Mouse (Mus musculus) G1E (cell line): ENCODE data around the gene Cdk6. TPM values are rescaled to one million over a fixed set of nuclear protein-coding genes. Genes with fewer than 3 reads are reported as not detected.
"Not testable (repeated sequence)": the region's sequence is repeated elsewhere in the genome, so short reads cannot be mapped to it uniquely, and the experiment has no call there.

Experiments
- ATAC-seq: 2 replicates; pipeline ENCODE4 v1.8.0; 2016; ENCODE audit warnings: mild to moderate bottlenecking; ENCODE audit not compliant: insufficient number of reproducible peaks, poor library complexity, low FRiP score, severe bottlenecking; ENCODE audit errors: extremely low read depth
- DNase-seq: peaks from one replicate; pipeline ENCODE4 v3.0.0; 2012; ENCODE audit warnings: low spot score
- H3K27me3 ChIP-seq: 2 replicates; pipeline ENCODE4 v1.6.1; 2012; ENCODE audit warnings: mild to moderate bottlenecking, low read length, inconsistent platforms; ENCODE audit not compliant: insufficient read depth
- H3K36me3 ChIP-seq: replicated peaks from 2 replicates; pipeline ENCODE3; 2012; ENCODE audit warnings: mild to moderate bottlenecking, inconsistent platforms
- H3K4me1 ChIP-seq: 2 replicates; pipeline ENCODE4 v1.6.1; 2012; ENCODE audit warnings: low read depth, low read length, inconsistent platforms, mixed read lengths; ENCODE audit not compliant: insufficient read depth
- H3K4me3 ChIP-seq: 2 replicates; pipeline ENCODE4 v1.5.1; 2012; ENCODE audit warnings: low read depth, mild to moderate bottlenecking, inconsistent platforms, low read length, moderate library complexity, mixed read lengths
- H3K9me3 ChIP-seq: replicated peaks from 2 replicates; pipeline ENCODE4 v1.6.1; 2012; ENCODE audit warnings: inconsistent platforms
- CTCF ChIP-seq: IDR thresholded peaks from 2 replicates; pipeline ENCODE4 v1.5.1; 2012; ENCODE audit warnings: low read depth, low read length, inconsistent platforms, mixed read lengths
- GATA1 ChIP-seq: IDR thresholded peaks from 2 replicates; pipeline ENCODE4 v1.6.1; 2012; ENCODE audit warnings: borderline replicate concordance, low read length, inconsistent platforms, mixed read lengths
- GATA2 ChIP-seq: IDR thresholded peaks from 2 replicates; pipeline ENCODE4 v1.6.1; 2012; ENCODE audit warnings: low read depth, low read length, inconsistent platforms, borderline replicate concordance
- POLR2AphosphoS5 ChIP-seq: IDR thresholded peaks from 2 replicates; pipeline ENCODE4 v1.6.1; 2012; ENCODE audit warnings: low read depth, low read length, inconsistent platforms; ENCODE audit not compliant: insufficient replicate concordance
- TAL1 ChIP-seq: conservative IDR thresholded peaks from 2 replicates; pipeline ENCODE4 v1.6.1; 2012; ENCODE audit warnings: low read depth, low read length, inconsistent platforms, mixed read lengths
- polyA plus RNA-seq: library from polyadenylated mRNA; stranded (reverse); fragments of >175 nt; gene quantifications from 2 replicates; pipeline ENCODE4 v1.2.3, GENCODE M21; 2012
- total RNA-seq, 2 experiments: library from RNA; stranded (forward) in 1 of 2; stranded (reverse) in 1 of 2; fragments of 200-1000 nt in 1 of 2; fragments of >200 nt in 1 of 2; fragmentation: Nextera tagmentation in 1 of 2; gene quantifications; 2 replicates each; pipeline ENCODE4 v1.2.3; 2014 to 2017

Cdk6 gene
- total and polyA plus RNA-seq, 3 experiments, result 75.2 to 142 (median 114) TPM

- H3K9me3 ChIP-seq, result no peaks in the 10 kb centered on the region
- ATAC-seq (no peak), DNase-seq (no peak)
- TF ChIP-seq GATA2, result no peak
- no peak for TF ChIP-seq POLR2AphosphoS5
- TF ChIP-seq TAL1, result no peak
- TF ChIP-seq CTCF, result no peak
- no peak for TF ChIP-seq GATA1
- H3K4me3 ChIP-seq, result no peak overlapping the region
- peaks cover 8% of the 10 kb centered on the region; the same call in 1 of the 2 replicates for H3K4me1 ChIP-seq
- peaks cover 32% of the 10 kb centered on the region for H3K36me3 ChIP-seq
- H3K27me3 ChIP-seq, result no peaks in the 10 kb centered on the region
Measured at GRCm38 (mm10) chr5:3405503-3405902, 64.2 kb downstream of the Cdk6 start.

DNA sequence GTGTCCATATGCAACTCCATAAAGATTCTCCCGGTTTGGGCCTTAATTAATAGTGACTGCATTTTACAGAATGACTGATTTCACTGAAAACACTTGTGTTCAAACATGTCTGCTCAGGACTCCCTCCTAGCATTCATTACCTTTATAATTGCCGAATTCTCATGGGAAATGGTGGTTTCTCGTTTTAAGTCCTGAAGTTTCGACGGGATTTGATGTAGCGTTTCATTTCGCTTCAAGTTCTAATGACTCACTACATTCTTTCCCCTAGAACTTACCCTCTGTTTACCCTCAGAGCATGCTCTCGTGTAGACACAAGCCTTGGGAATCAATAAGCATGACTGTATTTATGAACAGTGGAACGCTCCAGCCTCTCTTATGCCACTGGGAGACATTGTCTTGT, 66.6 kb downstream of the Cdk6 start:
- Histone ChIP-seq H3K4me1 (peaks cover 12% of the 10 kb centered on the region), H3K36me3 (peaks cover 38% of the 10 kb centered on the region), H3K4me3 (no peak overlapping the region), H3K27me3 (no peaks in the 10 kb centered on the region), H3K9me3 (no peaks in the 10 kb centered on the region)
- TF ChIP-seq CTCF (no peak), GATA1 (no peak), POLR2AphosphoS5 (no peak), GATA2 (no peak), TAL1 (no peak)
- ATAC-seq, result no peak
- no peak for DNase-seq

GRCm38 (mm10) chr5:3418183-3418582, 76.9 kb downstream of the Cdk6 start:
- not testable (repeated sequence) for H3K4me3 ChIP-seq, H3K27me3 ChIP-seq, ATAC-seq, DNase-seq, H3K9me3 ChIP-seq
- Histone ChIP-seq H3K36me3 (peaks cover 23% of the 10 kb centered on the region), H3K4me1 (peaks cover 18% of the 10 kb centered on the region)

- Histone ChIP-seq H3K4me3 (no peak overlapping the region), H3K9me3 (no peaks in the 10 kb centered on the region), H3K27me3 (no peaks in the 10 kb centered on the region), H3K4me1 (peaks cover 12% of the 10 kb centered on the region), H3K36me3 (peaks cover 18% of the 10 kb centered on the region)
- ATAC-seq (no peak), DNase-seq (no peak)
- TF ChIP-seq GATA2 (no peak), TAL1 (no peak), POLR2AphosphoS5 (no peak), GATA1 (no peak), CTCF (no peak)
Measured at GRCm38 (mm10) chr5:3420094-3420831, 79.0 kb downstream of the Cdk6 start.

DNA sequence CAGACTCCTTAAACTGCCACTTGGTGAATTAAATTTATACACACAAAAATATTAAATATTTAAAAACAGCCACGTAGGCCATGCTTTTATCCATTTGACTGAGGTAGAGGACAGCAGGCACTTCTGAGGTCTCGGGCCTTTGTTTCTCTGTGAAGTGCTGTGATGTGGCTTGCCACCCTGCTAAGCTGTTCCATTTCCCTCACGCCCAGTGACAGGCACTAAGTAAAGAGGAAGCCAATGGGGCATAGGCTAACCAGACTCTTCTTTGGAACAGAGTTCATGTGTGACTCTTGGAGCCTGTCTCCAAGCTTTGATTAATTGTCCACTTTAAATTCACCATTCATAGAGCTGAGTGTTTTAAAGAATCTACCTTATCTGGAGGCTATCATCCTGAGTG, 79.5 kb downstream of the Cdk6 start:
- peaks cover 18% of the 10 kb centered on the region for H3K36me3 ChIP-seq
- no peak overlapping the region for H3K4me3 ChIP-seq
- no peaks in the 10 kb centered on the region for H3K27me3 ChIP-seq
- H3K4me1 ChIP-seq, result peaks cover 10% of the 10 kb centered on the region
- no peak for DNase-seq
- no peak for ATAC-seq
- no peak for TF ChIP-seq GATA2
- TF ChIP-seq GATA1, result no peak
- no peak for TF ChIP-seq POLR2AphosphoS5
- TF ChIP-seq CTCF, result no peak
- TF ChIP-seq TAL1, result no peak
- no peaks in the 10 kb centered on the region for H3K9me3 ChIP-seq

DNA sequence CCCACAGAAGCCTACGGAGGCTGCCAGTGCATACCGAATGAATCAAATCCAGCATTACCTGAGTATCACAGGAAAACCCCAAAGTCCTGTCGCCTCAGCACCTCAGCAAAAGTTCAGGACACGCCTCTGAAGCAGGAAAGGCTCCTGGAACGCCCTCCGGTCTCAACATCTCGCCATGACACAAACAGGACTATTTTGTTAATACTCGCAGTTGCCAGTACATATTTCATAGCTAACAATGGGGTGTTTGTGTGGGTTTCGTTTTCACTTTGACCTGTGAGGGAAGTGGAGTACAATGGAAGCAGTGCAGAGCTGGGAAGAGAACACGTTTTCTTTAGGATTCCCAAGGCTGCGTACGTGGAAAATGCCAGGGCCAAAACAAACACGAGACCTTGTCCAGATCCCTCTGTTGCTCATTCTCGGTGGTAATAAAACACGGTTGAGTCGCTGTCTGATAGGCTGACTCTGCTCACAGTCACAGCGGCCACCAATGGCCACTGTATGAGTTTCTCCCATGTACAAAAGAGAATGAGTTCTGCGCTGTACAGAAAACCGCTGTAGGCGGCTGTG, 91.9 kb downstream of the Cdk6 start:
- not testable (repeated sequence) for H3K27me3 ChIP-seq, ATAC-seq, H3K4me1 ChIP-seq, H3K4me3 ChIP-seq, H3K9me3 ChIP-seq, DNase-seq
- H3K36me3 ChIP-seq, result peaks cover 11% of the 10 kb centered on the region

DNA sequence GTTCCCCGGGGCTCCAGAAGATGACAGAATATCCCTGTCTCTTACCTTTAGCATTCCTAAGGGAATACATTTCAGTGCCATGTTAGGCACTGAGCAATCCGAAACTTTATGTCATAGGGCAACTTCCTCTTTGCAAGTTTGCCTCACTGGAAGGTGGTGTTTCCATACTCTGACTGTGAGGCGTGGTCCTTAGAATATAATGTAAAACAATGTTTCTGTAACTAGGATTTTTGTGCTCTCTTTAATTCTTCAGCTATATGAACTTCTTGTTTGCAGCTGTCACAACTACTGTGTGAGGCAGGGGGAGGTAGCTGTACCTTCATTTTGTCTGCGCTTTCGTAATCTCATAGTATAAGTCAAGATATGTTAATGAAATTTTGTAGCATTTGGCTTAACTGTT, 92.8 kb downstream of the Cdk6 start:
- not testable (repeated sequence) for H3K9me3 ChIP-seq, H3K4me3 ChIP-seq, ATAC-seq, H3K4me1 ChIP-seq, DNase-seq, H3K27me3 ChIP-seq
- H3K36me3 ChIP-seq, result peaks cover 13% of the 10 kb centered on the region

DNA sequence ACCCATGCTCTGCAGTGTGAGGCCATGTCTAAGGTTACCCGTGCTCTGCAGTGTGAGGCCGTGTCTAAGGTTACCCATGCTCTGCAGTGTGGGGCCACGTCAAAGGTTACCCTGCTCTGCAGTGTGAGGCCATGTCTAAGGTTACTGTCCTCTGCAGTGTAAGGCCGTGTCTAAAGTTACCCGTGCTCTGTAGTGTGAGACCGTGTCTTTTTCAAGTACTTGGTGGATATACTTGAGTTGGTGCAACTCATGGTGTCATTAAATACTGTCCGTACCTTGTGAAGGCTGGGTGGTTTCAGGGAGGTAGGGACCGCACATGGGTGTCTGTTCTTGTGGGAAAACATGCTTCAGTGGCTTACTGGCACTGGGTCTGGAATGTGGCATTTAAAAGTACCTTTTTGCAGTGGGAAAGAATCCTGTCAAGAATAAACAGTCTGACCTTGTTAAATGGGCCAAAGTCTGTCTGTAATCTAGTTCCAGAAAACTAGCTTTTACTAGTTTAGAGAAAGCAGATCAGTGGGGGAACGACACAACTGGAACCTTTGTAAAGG, 97.2 kb downstream of the Cdk6 start:
- not testable (repeated sequence) for H3K9me3 ChIP-seq, DNase-seq, H3K4me1 ChIP-seq, H3K27me3 ChIP-seq, H3K4me3 ChIP-seq, ATAC-seq
- peaks cover 13% of the 10 kb centered on the region for H3K36me3 ChIP-seq

- not testable (repeated sequence) for DNase-seq, H3K27me3 ChIP-seq, H3K4me3 ChIP-seq, ATAC-seq, H3K4me1 ChIP-seq, H3K9me3 ChIP-seq
- peaks cover 11% of the 10 kb centered on the region for H3K36me3 ChIP-seq
Measured at GRCm38 (mm10) chr5:3439386-3439785, 98.1 kb downstream of the Cdk6 start.

DNA sequence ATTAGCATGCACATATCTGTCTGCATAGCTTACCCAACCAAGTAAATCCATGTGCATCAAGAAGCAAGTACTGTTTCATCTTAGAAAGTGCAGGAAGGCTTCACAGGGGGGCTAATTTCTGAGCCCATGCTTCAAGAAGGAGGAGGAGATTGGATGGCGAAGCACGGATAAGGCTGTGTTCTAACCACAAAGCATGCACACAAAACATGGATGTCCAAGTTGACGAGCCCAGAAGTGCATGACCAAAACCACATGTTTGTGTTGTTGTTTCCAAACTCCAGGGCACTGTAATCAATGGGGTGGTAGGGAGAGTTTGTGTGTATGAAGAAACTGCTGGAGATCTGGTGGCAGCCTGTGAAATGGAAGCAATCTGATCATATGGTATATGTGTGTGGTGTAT, 101.2 kb downstream of the Cdk6 start:
- not testable (repeated sequence) for H3K4me3 ChIP-seq, H3K27me3 ChIP-seq, H3K4me1 ChIP-seq, H3K36me3 ChIP-seq, H3K9me3 ChIP-seq, DNase-seq, ATAC-seq
